Mouse (Mus musculus) adrenal gland, adult 2 months (tissue): ENCODE data around the gene Nbeal2. TPM values are rescaled to one million over a fixed set of nuclear protein-coding genes. Genes with fewer than 3 reads are reported as not detected.
A peak's percentile ranks its signal among the peaks of the same experiment; 100 is the strongest.
"Not testable (repeated sequence)": the region's sequence is repeated elsewhere in the genome, so short reads cannot be mapped to it uniquely, and the experiment has no call there.

Experiments
- DNase-seq: peaks from one replicate; pipeline ENCODE4 v3.0.0; 2021
- long read RNA-seq: library from polyadenylated mRNA; stranded (forward); transcript quantifications from one replicate; pipeline ENCODE4 v2.0.0, GENCODE M21; 2021
- polyA plus RNA-seq: library from polyadenylated mRNA; depleted of rRNA; stranded (reverse); fragments of >200 nt; gene quantifications from 2 replicates; pipeline ENCODE4 v1.2.3, GENCODE M21; 2012; rRNA removed
- total RNA-seq, 2 experiments: library from RNA; stranded (reverse); gene quantifications; 2 replicates each; pipeline ENCODE4 v1.2.3; 2021

Nbeal2 gene
- 1 to 10 TPM; 5.5 to 7.1 TPM for total RNA-seq
- 22.5 and 30.8 TPM in 2 replicates for polyA plus RNA-seq
- long read RNA-seq, partial matches to known transcripts: 0 of 1 reads
- long read RNA-seq, other reads (novel, unspliced or antisense): 1 of 1 reads

DNA sequence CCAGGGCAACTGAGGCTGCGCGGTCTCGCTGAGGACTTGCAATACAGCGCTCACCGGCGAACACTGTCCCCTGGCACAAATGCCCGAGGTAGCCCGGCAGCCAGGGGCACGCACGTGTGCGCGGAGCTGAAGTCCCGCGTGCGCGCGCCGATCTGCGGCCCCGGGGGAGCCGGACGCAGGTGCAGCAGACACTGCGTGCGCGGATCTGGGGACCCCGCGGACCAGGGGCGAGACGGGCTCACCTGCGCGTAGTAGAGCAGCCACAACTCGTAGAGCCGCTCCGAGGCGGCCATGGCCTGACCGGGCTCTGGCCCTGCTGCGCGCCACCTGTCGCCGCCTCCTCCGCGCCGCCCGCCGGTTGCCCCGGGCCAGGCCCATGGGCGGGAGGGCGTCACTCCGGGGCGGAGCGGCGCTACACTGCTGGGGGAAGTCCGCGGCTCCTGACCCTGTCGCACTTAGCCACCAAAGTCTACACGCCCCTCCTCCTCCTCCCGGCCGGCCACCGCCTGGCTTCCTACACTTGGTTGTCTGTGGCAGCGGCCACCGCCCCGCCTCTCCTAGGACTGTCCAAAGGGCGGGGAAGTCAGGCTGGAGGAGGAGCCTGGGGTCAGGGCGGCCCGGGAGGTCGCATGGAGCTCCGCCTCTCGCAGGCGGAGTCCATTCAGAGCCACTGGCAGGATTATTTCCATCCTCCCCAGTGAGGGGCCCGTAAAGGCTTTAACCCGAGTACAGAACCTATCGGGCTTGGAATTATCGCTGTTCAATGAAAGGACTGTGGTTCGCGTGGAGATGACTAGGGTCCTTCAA is at the start of gene Nbeal2:
TSS of gene Nbeal2 (minus strand) at position 507 of the 807 bp plus-strand sequence.
- DNase-seq: peak; percentile 98

DNA sequence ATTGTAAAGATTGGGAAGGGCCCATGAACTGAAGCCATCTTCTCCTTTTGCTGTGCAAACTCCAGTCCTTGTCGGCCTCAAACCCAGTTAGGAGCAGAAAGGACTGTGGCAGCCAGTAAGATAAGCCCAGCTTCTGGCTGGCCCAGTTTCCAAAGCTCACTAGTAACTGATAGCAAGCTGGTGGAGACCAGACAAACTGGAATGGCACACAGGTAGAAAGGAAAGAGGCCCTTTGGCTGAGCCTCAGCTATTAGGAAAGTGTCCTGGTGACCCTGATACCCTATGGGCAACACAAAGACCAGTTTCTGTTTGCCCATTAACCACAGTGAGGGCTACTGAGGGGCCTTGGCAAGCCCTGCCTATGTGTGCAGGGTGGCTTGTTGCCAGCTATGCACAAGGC is 48.9 kb upstream of the Nbeal2 start:
- DNase-seq: peak; percentile 39

DNA sequence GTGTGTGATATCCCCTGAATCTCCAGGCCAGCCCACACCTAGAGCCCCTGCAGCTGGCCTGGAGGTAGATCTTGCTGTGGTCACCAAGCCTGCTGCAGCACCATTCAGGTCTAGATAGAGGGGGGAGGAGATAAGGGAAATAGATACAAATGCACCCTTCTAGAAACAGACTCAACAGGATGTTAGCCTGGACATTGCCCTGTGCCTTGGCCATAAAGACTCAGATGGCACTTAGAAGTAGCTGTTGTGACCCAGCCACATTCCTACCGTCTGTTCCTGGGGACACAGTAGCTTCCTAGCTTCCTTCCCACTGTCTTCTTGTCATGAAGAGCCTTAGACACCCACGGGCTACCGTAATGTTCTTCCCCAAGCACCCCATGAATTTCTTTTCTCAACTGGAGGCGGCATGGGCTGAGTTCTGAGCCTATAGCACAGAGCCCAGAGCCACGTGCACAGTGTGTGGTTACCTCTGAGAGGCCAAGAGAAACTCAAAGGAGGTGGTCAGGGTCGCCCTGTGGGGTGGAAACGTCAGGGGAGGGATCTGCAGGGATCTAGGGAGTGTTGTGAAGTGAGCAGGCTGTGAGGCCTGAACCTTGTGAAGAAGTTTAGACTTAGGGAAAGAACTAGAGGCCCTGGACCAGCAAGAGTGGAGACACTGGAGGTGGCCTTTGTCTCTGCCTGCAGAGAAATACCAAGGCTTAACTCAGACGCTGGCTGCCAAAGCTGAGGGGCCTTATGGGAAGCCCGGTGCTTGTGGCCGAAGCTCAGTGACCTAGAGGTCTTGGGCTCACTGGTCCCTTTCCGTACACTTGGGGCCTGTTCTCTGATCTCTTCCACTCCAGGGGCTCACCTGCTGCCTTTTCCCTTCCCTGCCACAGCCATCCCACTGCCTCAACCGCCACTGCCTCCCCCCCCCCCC is 47.4 kb upstream of the Nbeal2 start:
- DNase-seq: no peak

DNA sequence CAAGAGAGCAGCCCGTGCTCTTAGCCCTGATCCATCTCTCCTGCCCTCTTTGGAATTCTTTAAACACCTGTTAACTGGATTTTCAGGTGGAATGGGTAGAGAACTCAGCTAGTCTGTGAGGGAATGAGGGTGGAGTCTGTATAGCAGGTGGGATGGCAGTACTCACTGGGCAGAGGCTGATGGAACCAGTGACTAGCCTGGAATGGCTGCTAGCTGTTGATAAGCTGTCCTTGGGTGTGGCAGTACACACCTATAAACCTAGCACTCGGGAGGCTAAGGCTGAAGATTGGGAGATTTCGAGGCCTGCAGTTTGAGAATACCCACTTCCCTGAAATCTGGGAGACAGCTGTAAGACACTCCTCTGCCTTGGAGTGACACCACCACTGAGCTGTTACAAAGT is 45.6 kb upstream of the Nbeal2 start:
- no peak for DNase-seq

DNA sequence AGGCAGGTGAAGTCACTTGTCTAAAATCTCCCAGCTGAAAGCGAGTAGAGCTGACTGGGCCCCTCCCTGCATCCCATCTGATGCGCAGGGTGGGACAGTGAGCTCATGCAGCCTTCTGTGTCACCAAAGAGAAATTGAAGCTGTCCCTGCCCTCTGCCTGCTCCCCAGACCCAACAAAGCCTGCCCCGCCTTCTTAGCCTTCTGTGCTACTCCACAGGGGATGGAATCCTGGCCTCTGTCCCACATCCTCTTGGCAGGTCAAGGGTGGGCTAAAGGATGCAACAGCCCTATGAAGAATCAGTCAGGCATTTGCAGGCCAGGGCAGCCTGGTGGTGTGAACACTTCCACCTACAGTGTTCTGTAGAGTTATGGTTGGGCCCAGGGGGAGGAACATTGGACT is 43.5 kb upstream of the Nbeal2 start:
- no peak for DNase-seq

DNA sequence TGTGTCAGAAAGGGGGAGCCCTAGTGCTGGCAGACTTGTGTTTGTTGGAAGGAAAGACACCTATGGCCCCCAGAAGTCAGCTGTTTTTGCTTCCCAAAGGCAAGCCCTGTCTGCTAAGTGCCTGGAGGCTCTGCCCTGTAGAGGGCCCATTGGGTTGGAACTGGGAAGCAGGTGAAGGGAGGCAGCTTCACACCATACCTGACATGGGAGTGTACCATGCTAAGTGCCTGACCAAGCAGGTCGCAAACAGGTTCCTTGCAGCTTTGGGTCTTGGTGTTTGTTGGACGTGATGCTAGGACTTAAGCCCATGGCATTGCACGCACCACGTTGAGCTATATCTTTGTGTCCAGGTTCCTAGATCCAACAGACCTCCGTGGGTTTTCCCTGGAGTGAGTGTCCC is 42.5 kb upstream of the Nbeal2 start:
- no peak for DNase-seq

DNA sequence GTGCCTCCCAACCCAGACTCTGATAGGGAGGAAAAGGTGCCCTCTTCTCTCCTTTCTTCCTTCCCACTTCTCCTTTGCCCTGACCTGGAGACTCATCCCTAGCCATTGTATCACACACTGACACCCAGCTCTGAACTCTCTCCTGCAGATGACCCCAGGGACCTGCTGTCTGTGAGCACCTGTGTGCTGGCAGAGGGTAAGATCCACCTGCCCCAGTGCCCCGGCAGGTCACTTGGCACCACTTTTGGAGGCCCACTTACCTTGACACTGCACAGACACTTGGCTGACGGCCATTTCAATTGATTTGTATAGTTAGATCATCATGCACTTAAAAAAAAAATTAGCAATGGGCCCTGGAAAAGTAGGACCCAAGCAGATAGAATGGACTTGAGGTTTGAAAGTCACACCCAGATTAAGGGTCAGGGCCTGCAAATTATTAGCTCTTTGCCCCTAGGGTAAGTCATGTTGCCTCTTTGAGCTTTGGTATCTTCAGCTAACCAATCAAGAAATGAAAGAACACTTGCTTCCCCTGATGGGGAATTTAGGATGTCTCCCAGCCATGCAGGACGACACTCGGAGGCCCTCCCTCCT is 41.3 kb upstream of the Nbeal2 start:
- no peak for DNase-seq

DNA sequence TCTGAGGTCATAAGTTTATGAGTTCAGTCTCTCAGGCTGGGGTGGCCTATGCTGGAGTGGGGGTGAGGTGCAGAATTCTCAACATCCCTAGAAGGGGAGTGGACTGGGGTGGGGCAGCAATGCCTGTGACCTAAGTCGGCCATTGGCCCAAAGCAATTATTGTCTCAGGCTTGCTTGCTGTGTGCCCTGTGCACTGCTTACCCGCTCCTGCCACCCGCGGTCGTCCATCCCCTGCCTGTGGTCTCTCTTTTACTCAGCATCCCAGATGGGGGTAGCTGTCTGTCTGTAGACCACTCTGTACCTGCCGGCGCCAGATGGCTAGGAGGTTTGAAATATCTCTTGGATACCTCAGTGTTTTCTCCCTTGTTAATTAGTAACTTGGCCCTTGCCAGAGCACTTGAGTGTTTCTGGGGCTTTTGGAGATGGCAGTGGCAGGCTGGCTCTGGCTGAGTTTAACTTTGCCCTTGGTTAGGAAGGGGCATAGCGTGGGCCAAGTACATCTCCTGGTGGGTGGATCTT is 35.4 kb upstream of the Nbeal2 start:
- DNase-seq: no peak

DNA sequence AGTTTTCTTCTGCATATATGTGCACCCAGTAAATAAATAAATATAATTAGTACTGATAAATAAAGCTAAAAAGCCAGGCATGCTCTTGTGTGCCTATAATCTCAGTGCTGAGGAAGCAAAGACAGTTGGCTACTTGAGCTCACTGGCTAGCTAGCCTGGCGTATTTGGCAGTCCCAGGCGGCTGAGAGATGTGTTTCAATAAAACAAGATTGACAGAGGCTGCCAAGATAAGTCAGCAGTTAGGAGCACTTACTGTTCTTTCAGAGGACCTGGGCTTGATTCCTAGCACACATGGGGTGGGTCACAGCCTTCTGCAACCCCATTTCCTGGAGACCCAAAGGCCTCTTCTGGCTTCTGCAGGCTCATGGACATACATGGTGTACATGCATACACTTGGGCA is 33.9 kb upstream of the Nbeal2 start:
- no peak for DNase-seq

DNA sequence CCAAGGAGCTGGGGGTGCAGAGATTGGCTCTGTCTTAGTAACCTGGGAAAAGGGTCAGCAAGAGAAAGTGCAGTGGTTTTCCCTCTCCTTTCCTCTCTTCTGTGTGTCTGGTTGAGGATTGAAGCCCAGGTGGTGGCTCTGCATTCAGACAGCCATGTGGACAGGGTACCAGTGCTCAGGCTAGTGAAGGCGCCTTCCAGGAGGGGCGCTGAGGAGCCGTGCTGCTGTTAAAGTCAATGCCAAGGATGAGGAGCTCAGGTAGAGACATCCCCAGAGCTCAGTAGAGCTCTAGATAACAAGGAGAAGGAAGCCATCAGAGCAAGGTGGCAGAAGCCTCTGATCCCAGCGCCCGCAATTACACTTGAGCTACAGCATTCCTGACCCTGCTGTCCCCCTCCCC is 33.1 kb upstream of the Nbeal2 start:
- no peak for DNase-seq

DNA sequence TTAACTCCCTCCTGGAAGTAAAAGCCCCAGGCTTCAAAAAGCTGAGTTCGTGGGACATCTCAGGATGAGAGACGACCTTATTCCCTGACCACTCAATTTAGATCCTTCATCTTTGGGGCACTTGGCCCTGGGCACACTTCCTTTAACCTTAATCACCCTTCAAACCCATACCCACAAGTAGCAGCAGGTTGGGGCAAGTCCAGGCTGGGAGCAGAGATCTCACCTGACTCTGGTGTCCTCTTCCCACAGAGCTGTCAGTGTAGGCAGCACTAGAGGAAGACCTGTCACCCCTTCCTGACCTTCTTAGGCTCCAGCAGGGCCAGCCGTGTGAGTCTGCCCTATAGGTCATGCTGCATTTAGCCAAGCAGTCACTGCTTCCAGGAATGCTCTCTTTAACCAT is 32.5 kb upstream of the Nbeal2 start:
- DNase-seq: no peak

DNA sequence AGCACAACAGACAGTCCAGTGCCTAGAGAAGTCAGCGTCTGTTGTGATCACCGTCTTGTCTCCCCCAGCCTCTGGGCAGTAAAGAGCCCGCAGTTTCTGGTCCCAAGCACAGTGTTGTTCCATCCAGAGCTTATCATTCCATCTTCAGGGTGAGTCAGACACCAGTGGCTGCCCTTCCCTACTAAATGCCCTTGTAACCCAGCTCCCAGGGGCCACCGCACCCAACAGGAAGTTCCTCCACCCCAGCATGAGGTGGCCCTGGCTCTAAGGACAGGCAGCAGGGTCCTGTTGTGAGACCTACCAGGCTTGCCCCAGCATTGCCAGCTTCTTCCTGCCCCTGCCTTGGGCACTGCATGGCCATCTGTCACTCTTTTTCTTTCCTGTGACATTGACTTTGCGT is 31.6 kb upstream of the Nbeal2 start:
- peak; percentile 82 for DNase-seq

DNA sequence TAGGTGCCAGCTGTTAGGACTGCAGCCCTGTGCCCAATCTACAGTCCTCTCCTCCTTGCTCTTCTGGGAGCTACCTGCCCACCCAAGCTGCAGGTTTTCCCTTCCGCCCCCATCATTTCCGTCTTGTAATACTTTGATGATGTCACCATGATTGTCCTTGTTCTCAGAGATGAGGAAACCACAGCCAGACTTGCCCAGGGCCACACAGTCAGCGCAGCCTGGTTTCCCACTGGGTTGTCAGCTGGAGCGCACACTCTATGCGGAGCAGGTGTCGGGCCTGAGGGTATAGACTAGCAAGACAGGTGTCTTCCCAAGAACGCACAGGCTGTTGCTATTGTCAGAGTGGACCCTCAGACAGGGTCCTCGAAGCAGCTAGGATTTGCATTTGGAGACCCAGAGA is 31.2 kb upstream of the Nbeal2 start:
- DNase-seq: peak; percentile 80

DNA sequence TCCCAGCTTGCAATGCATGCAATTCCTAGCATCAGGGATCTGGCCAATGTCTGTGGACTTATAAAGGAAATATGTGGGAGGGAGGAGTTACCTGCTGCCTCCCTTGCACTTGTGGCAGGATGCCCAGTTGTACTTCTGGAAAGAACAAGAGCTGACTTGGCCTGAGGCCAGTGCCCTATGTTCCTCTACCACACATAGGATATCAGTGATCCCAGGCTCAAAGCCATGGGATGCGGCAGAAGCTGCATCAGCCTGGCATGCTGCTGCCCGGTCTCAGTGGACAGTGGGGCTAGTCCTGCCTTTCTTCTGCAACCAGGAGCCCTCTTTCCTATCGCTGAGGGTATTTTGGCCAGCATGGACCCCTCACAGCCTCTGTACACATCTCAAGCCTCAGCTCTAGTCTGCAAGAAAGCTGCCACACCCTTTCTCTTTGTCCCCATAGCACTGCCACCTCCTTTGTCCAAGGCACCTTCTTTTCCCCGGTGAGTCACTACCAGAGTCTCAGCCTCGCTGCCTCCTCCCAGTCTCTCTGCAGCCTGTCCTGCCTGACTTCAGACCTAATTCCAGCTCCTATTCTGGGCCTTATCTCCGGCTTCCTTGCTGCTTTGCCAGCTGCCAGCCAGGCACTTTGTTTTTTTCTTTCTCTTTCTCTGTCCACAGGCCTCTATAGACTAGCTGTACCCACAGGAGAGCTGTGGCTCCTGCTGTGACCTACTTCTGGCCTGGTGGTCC is 30.3 kb upstream of the Nbeal2 start:
- DNase-seq: peak; percentile 72

DNA sequence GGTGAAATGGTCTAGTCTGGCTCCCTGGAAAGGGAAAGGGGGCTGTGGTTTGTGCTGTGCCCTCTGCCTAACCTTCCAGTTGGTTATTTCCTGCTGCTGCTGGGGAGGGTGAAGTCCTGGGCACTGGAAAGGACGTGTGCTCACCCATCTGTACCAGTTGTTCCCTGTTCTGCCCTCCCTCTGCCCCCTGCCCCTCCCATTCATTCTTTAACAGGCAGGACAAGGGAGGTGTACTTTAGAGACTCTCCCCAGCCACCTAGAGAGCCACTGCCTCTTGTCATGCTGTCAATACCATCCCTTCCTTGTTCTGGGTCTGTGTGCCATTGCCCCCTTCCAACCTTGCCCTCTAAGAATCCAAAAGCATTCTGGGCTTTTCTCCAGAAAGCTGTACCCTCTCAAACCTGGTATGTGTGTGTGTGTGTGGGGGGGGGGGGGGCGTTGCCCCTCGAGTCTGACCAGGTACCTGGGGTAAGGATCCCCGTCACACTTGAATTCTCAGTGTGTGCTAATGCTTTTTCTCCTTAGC is 29.7 kb upstream of the Nbeal2 start:
- DNase-seq: no peak

DNA sequence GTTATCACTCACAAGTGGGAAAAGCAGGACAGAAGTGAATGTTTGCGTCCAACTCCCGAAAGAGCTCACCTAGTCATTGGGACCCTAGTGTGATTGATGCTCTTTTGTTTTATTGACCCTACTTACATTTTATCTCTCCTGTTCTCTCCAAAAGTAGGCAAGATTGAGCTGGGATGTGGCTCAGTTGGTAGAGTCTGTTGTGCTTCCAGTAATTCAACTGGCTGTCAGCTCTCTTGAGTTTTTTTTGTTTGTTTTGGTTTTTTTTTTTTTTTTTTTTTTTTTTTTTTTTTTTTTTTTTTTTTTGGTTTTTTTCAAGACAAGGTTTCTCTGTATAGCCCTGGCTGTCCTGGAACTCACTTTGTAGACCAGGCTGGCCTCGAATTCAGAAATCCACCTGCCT is 28.7 kb upstream of the Nbeal2 start:
- not testable (repeated sequence) for DNase-seq

DNA sequence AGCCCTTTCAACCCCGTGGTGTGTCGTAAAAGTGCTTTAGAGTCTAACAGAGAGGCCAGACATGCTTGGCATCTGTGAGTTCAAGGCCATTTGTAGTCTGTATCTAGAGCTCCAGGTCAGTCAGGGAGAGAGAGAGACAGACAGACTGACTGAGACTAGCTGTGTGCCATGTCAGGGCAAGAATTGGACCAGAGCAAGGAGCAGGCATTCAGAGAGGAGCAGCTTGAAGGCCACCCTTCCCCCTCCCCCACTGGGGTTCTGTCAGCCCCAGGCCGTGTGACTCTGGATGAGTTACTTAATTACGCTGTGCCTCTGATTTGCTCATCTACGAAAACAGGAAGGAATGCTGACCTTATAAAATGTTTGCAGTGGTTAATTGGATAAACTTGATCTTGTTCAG is 28.3 kb upstream of the Nbeal2 start:
- DNase-seq: peak; percentile 69

DNA sequence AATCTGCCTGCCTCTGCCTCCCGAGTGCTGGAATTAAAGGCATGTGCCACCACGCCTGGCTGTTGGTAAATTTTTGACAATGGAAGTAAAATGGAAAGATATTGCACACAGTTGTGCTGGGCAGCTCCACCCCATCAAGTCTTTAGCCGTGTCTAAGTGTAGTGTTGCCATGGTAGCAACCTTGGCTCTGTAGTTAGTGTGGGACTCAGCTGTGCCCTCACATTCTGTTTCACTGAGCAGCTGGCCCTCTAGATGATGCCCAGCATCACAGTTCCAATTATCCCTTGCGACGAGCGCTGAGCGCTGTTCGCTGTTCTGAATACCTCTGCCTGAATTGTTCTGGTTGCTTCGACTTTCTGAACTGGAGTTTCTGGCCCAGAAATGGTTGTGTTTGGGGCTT is 27.9 kb upstream of the Nbeal2 start:
- DNase-seq: peak; percentile 66

DNA sequence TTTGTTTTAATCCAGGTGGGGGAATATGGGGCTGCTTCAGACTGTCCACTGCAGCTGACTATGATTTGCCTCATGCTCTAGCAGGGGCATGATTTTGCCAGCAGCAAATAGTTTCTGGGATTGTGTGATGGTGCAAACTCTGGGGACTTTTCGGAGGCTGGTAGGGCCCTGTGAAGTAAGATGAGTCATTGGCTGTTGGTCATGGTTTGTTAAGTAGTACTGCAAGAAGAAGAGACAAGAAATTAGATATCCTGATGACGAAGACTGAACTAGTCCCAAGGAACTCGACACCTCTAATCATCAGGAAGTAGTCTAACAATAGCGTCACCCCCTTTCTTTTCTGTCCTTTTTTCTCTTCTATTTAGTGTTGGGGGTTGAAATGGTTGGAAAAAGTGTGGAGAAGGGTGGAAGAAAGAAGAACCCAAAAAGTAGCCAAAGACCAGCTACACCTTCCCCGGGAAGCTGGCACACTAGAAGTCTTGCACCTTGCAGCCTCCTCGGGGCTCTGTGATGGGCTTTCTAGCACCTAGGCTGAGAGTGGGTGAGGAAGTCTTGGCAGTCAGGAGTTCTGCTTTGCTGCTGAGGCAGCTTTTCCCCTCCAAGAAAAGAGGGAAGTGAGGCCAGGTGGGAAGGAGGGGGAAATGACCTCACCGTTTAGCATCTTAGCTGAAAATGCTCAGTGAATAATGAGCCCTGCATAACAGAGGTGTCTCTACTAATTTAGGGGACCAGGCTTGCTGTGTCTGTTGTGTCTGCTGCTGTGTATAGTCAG is 27.0 kb upstream of the Nbeal2 start:
- no peak for DNase-seq

DNA sequence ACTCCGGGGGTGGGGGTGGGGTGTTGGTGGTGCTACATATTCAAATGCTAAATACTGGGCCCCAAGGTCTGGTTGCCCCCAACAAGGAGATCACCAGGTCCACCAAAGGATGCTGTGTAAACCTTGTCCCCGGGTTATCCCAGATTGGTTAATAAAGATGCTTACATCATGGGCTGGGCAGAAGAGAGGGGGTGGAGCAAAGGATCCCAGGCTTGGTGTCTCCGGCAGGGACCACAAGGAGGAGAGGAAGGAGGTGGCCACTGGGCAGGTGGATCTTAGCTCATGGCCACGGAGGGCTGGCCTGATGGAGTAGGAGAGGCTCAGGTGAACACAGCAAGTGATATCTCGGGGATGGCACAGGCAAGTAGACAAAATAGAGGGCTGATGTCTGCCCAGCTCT is 24.9 kb upstream of the Nbeal2 start:
- no peak for DNase-seq

DNA sequence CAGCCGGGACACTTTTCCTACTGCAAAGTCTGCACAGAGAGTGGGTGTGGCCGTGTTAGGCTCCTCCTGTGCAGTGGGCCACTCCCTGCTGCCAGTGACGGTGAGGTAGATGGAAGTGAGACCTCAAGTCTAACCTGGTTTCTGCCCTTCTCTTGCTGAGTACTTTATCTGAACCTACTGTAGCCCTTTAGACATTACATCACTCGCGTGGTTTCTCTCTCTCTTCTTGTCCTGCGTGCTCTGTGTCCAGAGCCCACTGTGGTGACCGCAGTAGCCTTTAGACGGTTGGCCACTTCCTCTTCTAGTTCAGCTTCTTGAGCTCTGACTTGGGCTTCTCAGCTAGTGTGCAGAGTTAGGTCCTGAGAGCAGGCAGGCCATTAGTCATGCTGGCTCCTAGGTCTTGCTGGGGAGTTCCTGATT is 22.5 kb upstream of the Nbeal2 start:
- DNase-seq: no peak
